Mouse (Mus musculus): ENCODE results near the gene Ppih.

The Ppih gene

DNA sequence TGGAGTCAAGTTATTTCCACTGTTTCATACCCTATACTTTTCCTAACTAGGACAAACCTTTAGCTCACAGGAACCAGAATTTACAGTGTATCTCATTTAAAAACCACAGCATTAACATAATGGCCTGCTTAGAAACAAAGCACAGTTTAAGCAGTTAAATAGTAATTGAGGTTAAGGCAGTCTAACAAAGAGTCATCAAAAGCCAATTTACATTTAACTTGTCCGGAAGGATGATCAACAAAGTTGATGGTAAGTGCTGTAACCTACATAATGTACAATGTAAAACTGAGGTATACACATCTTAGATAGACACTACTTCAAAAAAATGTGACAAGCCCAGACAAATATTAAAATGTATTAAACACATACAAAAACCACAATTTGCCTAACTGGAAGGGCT lies 28.4 kb downstream of the Ppih start:
- no peak for DNase-seq (ENCODE audit: low spot score)

- no peak for DNase-seq (ENCODE audit: low spot score)
Observed at GRCm38 (mm10) chr4:119285336-119285735, 35.0 kb downstream of the Ppih start.

GRCm38 (mm10) chr4:119284861-119285260 lies 35.5 kb downstream of the Ppih start:
- no peak for DNase-seq (ENCODE audit: low spot score)

DNA sequence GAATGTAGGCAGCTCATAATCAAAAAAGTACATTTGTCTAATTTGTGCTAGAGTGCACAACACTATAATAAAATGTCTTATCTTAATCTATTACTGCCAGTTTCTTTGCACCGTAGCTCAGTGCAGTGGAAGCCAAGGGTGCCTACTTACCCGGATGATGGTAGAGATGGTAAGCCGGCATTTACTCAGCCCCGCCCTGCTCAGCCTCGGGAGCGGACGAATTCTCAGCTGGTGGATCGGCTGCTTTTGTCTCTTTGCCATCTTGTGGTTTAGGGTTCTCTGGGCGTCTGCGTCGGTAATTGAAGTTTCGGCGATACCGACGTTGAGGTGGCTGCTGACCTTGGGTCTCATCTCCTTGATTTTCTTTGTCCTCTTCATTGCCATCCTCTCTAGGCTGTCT lies 41.6 kb downstream of the Ppih start:
- DNase-seq (ENCODE audit: low spot score) = peak; percentile 26

DNA sequence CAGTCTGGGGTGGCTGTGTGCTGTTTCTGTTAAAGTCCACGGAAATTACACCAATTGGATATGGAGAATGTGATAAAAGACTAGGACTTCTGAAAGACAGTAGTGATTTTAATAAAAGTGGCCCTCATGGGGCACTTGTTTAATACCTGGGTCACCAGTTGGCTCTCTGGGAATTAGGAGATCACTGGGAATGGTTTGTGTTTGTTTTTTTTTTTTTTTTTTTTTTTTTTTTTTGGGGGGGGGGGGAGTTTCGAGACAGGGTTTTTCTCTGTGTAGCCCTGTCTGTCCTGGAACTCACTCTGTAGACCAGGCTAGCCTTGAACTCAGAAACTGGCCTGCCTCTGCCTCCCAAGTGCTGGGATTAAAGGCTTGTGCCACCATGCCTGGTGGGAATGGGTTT lies 44.6 kb downstream of the Ppih start:
- peak; percentile 21 for DNase-seq (ENCODE audit: low spot score)

DNA sequence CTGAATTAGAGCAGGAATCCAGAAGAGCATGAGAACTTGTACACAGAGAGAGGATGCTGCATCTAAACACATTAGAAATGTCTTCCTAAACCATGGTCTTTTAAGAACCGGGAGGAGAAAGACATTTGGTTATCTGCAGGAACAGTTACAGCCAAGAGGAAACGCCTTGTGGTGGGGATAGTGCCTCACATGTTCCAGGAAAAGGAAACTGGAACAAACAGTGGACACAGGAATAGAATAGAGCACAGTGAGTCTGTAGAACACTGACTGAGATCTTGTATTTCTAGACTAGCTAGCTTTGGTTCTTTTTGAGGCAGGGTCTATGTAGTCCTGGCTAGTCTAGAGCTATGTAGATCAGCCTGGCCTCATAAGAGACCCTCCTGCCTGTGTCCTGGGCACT lies 45.1 kb downstream of the Ppih start:
- DNase-seq (ENCODE audit: low spot score) = no peak

DNA sequence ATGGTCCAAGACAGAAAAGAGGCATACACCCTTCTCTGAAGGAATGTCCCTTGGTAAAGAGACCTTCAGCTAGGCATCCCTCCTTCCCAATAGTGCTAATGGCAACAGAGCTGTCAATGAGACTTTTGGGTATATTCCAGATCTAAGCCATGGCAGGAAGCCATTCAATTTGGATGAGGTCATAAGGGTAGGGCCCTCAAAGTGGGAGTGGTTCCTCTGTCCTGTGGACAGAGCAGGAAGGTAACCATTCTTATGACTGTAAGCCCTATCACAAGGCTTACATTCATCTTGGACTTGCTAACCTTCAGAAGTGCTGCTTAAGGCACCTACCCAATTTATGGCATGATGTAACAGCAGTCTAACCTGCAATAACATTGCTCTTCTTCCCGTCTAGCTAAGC lies 45.7 kb downstream of the Ppih start:
- DNase-seq (ENCODE audit: low spot score) = peak; percentile 22

- peak; percentile 14 for DNase-seq (ENCODE audit: low spot score)
Observed at GRCm38 (mm10) chr4:119266606-119267005, 53.7 kb downstream of the Ppih start.

GRCm38 (mm10) chr4:119263459-119263858 lies 56.9 kb downstream of the Ppih start:
- DNase-seq (ENCODE audit: low spot score) = no peak

DNA sequence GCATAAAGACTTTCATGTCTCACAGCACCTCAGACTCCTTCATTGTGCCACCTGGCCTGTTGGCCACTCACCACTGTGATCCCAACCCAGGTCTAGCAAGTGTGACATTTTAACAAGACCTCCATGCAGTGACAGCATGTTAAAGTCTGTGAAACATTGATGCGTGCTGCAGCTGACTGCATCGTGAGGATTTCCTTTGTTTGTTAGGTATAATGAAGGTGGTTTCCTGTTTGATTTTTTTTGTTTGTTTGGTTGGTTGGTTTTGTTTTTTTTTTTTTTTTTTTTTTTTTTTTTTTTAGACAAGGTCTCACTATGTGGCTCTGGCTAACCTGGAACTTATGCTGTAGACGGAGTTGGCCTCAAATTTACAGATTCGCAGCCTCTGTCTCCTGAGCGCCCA lies 57.9 kb downstream of the Ppih start:
- DNase-seq (ENCODE audit: low spot score) = no peak

GRCm38 (mm10) chr4:119261087-119261713 lies 59.1 kb downstream of the Ppih start:
- DNase-seq (ENCODE audit: low spot score) = no peak

- no peak for DNase-seq (ENCODE audit: low spot score)
Observed at GRCm38 (mm10) chr4:119259344-119260254, 60.7 kb downstream of the Ppih start.

- DNase-seq (ENCODE audit: low spot score) = no peak
Observed at GRCm38 (mm10) chr4:119257083-119257482, 63.3 kb downstream of the Ppih start.

DNA sequence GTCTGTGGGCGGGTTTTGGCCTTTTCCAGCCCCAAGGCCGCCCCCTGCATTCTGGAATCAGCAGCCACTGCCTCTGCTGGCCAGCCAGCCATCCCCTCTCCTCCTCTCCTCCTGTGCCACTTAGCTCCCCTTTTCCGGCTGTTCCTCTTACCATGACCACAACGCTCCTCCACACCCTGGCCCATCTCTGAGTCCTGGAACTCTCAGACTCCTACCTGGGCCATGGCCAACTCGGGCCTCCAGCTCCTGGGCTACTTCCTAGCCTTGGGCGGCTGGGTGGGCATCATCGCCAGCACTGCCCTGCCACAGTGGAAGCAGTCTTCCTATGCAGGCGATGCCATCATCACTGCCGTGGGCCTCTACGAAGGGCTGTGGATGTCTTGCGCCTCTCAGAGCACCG lies 65.0 kb downstream of the Ppih start, which contains the start of gene Cldn19:
Gene Cldn19, plus strand, starts transcription at position 64 of the 400 bp plus-strand sequence.
- DNase-seq (ENCODE audit: low spot score) = no peak

DNA sequence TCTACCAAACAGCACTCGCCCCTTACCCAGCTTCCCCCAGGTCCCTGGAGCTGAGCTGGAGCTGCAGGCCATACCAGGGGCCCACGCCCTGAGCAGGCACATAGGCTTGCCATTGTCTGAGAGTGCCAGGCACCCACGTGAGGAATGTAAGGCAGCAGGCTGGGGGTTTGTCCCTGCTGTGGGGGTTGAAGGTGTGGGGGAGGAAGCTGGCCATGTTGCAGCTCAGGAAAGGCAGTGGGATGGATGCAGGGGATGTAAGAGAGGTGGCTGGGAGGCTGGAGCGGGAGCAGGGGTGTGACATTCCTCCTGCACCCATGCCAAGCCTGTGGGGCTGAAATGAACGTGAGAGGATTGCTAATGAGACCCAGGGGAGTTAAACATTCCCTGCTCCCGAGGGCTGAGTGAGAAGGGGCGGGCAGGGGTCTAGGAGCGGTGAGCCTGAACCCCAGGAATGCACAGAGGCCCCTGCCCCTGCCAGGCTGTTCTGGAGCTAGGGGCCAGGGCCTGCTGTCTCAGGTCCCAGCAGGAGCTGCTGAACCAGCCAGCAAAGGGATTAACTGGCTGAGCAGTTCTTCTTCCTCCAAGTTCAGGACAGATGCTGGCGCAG lies 66.2 kb downstream of the Ppih start:
- DNase-seq (ENCODE audit: low spot score) = no peak

DNA sequence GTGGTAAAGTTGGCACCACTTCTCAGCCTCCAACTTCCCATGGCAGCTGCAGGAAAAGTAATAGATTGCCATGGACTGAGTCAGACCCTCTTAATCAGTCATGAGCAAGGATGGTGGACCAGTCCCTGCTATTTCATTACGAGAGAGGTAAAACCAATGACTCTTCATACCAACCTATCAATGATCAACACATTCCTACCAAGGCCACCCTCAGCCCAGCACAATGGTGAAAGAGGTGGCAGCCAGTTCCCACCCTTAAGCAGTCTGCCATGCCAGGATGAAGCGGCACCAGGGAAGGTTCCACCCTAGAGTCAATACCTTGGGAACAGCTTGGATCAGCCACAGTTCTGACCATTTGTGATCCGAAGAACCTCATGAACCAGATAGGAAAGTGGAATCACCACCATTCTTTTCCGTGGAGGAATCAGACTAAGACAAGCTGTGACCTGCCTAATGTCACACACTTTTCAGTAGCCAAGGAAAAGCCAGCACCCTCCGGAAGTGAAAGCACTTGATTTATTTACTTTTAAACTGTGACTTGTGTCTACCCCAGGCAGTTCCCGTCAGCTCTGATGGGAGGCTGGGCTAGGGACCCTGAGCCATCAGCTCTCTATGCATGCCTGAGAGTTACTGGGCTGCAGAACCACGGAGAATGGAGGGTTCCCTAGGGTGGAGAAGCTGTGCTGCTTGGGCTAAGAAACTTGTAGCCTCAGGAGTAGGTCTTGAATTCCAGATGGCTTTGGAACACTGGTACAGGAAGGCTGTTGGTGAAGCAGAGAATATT lies 68.1 kb downstream of the Ppih start:
- no peak for DNase-seq (ENCODE audit: low spot score)
